Mouse (Mus musculus): ENCODE results near the gene Med13l. TPM values are rescaled to one million over a fixed set of nuclear protein-coding genes. Genes with fewer than 3 reads are reported as not detected.

The Med13l gene
- total and polyA plus RNA-seq, 3 experiments: 2.0 to 11.0 (median 10.1) TPM

- H3K9me3 ChIP-seq (replicated peaks; ENCODE audit: low read length): peaks cover 4% of the 10 kb centered on the region
- no peaks in the 10 kb centered on the region for H3K79me2 ChIP-seq (replicated peaks; ENCODE audit: control insufficient read depth, extremely low read depth, insufficient read depth, poor library complexity, severe bottlenecking)
- no peaks in the 10 kb centered on the region for H3K27me3 ChIP-seq (replicated peaks)
- H3K36me3 ChIP-seq (replicated peaks in 1 of 2; ENCODE audit: control insufficient read depth in 1 of 2, insufficient read depth in 1 of 2, low read length in 1 of 2): peaks cover 4 to 38% of the 10 kb centered on the region in 2 experiments
- H3K4me1 ChIP-seq (ENCODE audit: control insufficient read depth in 1 of 2, insufficient read depth in 2 of 2): peaks cover 4 to 58% of the 10 kb centered on the region in 2 experiments; a peak in 3 of 4 replicates
- no peak overlapping the region for H3K9ac ChIP-seq (ENCODE audit: insufficient read depth, low read depth)
- TF ChIP-seq ZMIZ1 (IDR thresholded peaks at IDR 0.05; ENCODE audit: low read depth, low read length): no peak
- no peak for TF ChIP-seq JUN (IDR thresholded peaks at IDR 0.05; ENCODE audit: insufficient read depth, low read depth, low read length)
- no peak for TF ChIP-seq ZNF384 (IDR thresholded peaks at IDR 0.05; ENCODE audit: low read depth, low read length)
- no peak for TF ChIP-seq GABPA (IDR thresholded peaks at IDR 0.05; ENCODE audit: insufficient replicate concordance, low read depth, low read length)
- no peak for TF ChIP-seq ZKSCAN1 (IDR thresholded peaks at IDR 0.05; ENCODE audit: borderline replicate concordance, low read depth, low read length)
- no peak for DNase-seq (ENCODE audit: extremely low read depth)
- dilution Hi-C loops (cut with MboI; ENCODE audit: extremely low pct_ligation_motif_present, extremely low pct_unique_long_range_greater_than_20kb, low sequenced_read_pairs) (no loop called here), in situ Hi-C loops (cut with MboI; ENCODE audit: low pct_ligation_motif_present, low pct_unique_long_range_greater_than_20kb, low sequenced_read_pairs) (no loop called here)
- H3K27ac ChIP-seq (ENCODE audit: insufficient read depth, low read depth): no peak overlapping the region
- H3K4me2 ChIP-seq (ENCODE audit: insufficient read depth, low read depth, poor library complexity, severe bottlenecking): no peak overlapping the region
- no peak overlapping the region for H3K4me3 ChIP-seq (replicated peaks in 1 of 3; ENCODE audit: low read depth in 2 of 3, low read length in 2 of 3, poor library complexity in 1 of 3)
Observed at GRCm38 (mm10) chr5:118668931-118669330, 108.5 kb downstream of the Med13l start.

GRCm38 (mm10) chr5:118672111-118672510 is 111.6 kb downstream of the Med13l start:
- Histone ChIP-seq H3K4me3 (replicated peaks in 1 of 3; ENCODE audit: low read depth in 2 of 3, low read length in 2 of 3, poor library complexity in 1 of 3) (no peak overlapping the region), H3K4me2 (ENCODE audit: insufficient read depth, low read depth, poor library complexity, severe bottlenecking) (no peak overlapping the region), H3K27me3 (replicated peaks) (no peaks in the 10 kb centered on the region), H3K9ac (ENCODE audit: insufficient read depth, low read depth) (no peak overlapping the region), H3K79me2 (replicated peaks; ENCODE audit: control insufficient read depth, extremely low read depth, insufficient read depth, poor library complexity, severe bottlenecking) (no peaks in the 10 kb centered on the region), H3K36me3 (replicated peaks in 1 of 2; ENCODE audit: control insufficient read depth in 1 of 2, insufficient read depth in 1 of 2, low read length in 1 of 2) (peaks cover 3 to 46% of the 10 kb centered on the region in 2 experiments), H3K4me1 (ENCODE audit: control insufficient read depth in 1 of 2, insufficient read depth in 2 of 2) (peaks cover 0 to 40% of the 10 kb centered on the region in 2 experiments; a peak in 2 of 4 replicates), H3K27ac (ENCODE audit: insufficient read depth, low read depth) (no peak overlapping the region), H3K9me3 (replicated peaks; ENCODE audit: low read length) (no peaks in the 10 kb centered on the region)
- DNase-seq (ENCODE audit: extremely low read depth): no peak
- in situ Hi-C loops (cut with MboI; ENCODE audit: low pct_ligation_motif_present, low pct_unique_long_range_greater_than_20kb, low sequenced_read_pairs) (no loop called here), dilution Hi-C loops (cut with MboI; ENCODE audit: extremely low pct_ligation_motif_present, extremely low pct_unique_long_range_greater_than_20kb, low sequenced_read_pairs) (no loop called here)
- no peak for TF ChIP-seq ELF1 (IDR thresholded peaks at IDR 0.05; ENCODE audit: low read depth, low read length)
- no peak for TF ChIP-seq CTCF (conservative IDR thresholded peaks at IDR 0.05 in 1 of 2, IDR thresholded peaks at IDR 0.05 in 1 of 2; ENCODE audit: low read depth in 2 of 2, low read length in 2 of 2)
- no peak for TF ChIP-seq NELFE (IDR thresholded peaks at IDR 0.05; ENCODE audit: low read depth, low read length)
- no peak for TF ChIP-seq MXI1 (IDR thresholded peaks at IDR 0.05; ENCODE audit: low read depth, low read length)
- no peak for TF ChIP-seq SIN3A (IDR thresholded peaks at IDR 0.05; ENCODE audit: low read length)
- no peak for TF ChIP-seq TBP (conservative IDR thresholded peaks at IDR 0.05; ENCODE audit: low read depth, low read length)
- no peak for TF ChIP-seq TCF12 (IDR thresholded peaks at IDR 0.05; ENCODE audit: low read depth, low read length)
- TF ChIP-seq ETS1 (conservative IDR thresholded peaks at IDR 0.05; ENCODE audit: low read depth, low read length): no peak
- TF ChIP-seq PAX5 (IDR thresholded peaks at IDR 0.05; ENCODE audit: low read length): no peak
- TF ChIP-seq ZMIZ1 (IDR thresholded peaks at IDR 0.05; ENCODE audit: low read depth, low read length): no peak

DNA sequence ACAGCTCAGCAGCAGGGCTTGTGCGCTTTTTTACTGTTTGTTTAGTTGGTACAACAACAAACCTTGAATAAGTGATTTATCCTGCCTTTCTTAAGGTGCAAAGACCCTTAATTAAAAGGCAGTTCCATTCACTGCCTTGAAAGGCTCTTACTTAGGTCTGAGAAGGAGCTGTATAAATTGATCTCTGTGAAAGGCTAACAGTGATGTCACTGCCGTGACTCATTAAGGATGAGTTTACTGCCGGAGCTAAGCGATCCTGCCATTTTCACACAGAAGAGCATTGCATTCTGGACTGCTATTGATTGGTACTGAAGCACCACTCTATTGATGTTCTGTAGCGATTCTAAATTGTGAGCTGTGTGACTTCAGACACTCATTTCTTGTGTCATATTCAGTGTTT is 113.4 kb downstream of the Med13l start:
- Histone ChIP-seq H3K36me3 (replicated peaks in 1 of 2; ENCODE audit: control insufficient read depth in 1 of 2, insufficient read depth in 1 of 2, low read length in 1 of 2) (peaks cover 3 to 59% of the 10 kb centered on the region in 2 experiments), H3K4me2 (ENCODE audit: insufficient read depth, low read depth, poor library complexity, severe bottlenecking) (no peak overlapping the region), H3K4me3 (replicated peaks in 1 of 3; ENCODE audit: low read depth in 2 of 3, low read length in 2 of 3, poor library complexity in 1 of 3) (no peak overlapping the region), H3K27ac (ENCODE audit: insufficient read depth, low read depth) (no peak overlapping the region), H3K9ac (ENCODE audit: insufficient read depth, low read depth) (no peak overlapping the region), H3K9me3 (replicated peaks; ENCODE audit: low read length) (no peaks in the 10 kb centered on the region), H3K27me3 (replicated peaks) (no peaks in the 10 kb centered on the region), H3K4me1 (ENCODE audit: control insufficient read depth in 1 of 2, insufficient read depth in 2 of 2) (peaks cover 0 to 29% of the 10 kb centered on the region in 2 experiments; a peak in 2 of 4 replicates), H3K79me2 (replicated peaks; ENCODE audit: control insufficient read depth, extremely low read depth, insufficient read depth, poor library complexity, severe bottlenecking) (no peaks in the 10 kb centered on the region)
- in situ Hi-C loops (cut with MboI; ENCODE audit: low pct_ligation_motif_present, low pct_unique_long_range_greater_than_20kb, low sequenced_read_pairs) (no loop called here), dilution Hi-C loops (cut with MboI; ENCODE audit: extremely low pct_ligation_motif_present, extremely low pct_unique_long_range_greater_than_20kb, low sequenced_read_pairs) (no loop called here)
- TF ChIP-seq IRF4 (IDR thresholded peaks at IDR 0.05; ENCODE audit: low read depth, low read length) (no peak), MEF2A (IDR thresholded peaks at IDR 0.05; ENCODE audit: borderline replicate concordance, low read depth, low read length) (no peak), ELF1 (IDR thresholded peaks at IDR 0.05; ENCODE audit: low read depth, low read length) (no peak), USF1 (IDR thresholded peaks at IDR 0.05; ENCODE audit: low read depth, low read length) (no peak), USF2 (conservative IDR thresholded peaks at IDR 0.05; ENCODE audit: low read depth, low read length) (no peak), NRF1 (IDR thresholded peaks at IDR 0.05; ENCODE audit: low read depth, low read length) (no peak), CTCF (conservative IDR thresholded peaks at IDR 0.05 in 1 of 2, IDR thresholded peaks at IDR 0.05 in 1 of 2; ENCODE audit: low read depth in 2 of 2, low read length in 2 of 2) (no peak), ZC3H11A (IDR thresholded peaks at IDR 0.05; ENCODE audit: low read depth, low read length) (no peak), SIN3A (IDR thresholded peaks at IDR 0.05; ENCODE audit: low read length) (no peak), MAX (IDR thresholded peaks at IDR 0.05; ENCODE audit: low read length) (no peak), MAZ (IDR thresholded peaks at IDR 0.05; ENCODE audit: low read depth, low read length) (no peak), NELFE (IDR thresholded peaks at IDR 0.05; ENCODE audit: low read depth, low read length) (no peak), ZMIZ1 (IDR thresholded peaks at IDR 0.05; ENCODE audit: low read depth, low read length) (no peak), MXI1 (IDR thresholded peaks at IDR 0.05; ENCODE audit: low read depth, low read length) (no peak), HCFC1 (IDR thresholded peaks at IDR 0.05; ENCODE audit: low read depth, low read length) (no peak), UBTF (IDR thresholded peaks at IDR 0.05; ENCODE audit: low read depth, low read length) (no peak), TCF12 (IDR thresholded peaks at IDR 0.05; ENCODE audit: low read depth, low read length) (no peak), JUN (IDR thresholded peaks at IDR 0.05; ENCODE audit: insufficient read depth, low read depth, low read length) (no peak)
- no peak for DNase-seq (ENCODE audit: extremely low read depth)
